In the genomic region with DNA sequence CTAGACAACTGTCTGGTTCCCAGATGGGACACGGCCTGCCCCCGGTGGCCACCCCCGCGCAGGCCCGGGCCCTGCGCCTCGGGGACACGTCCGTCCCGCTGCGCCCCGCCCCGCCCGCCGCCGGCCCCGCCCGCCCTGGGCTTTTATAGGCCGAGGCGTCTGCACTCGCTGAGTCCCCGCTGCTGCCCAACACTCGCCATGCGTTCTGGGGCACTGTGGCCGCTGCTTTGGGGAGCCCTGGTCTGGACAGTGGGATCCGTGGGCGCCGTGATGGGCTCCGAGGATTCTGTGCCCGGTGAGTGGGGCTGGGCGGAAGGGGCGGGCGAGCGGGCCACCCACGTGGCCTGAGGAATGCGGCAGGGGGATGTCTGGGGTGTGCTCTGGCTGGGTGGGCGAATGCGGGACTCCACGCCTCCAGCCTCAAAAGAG, we compare ENCODE assay signal across 7 mouse cellular contexts. TPM values are rescaled to one million over a fixed set of nuclear protein-coding genes. Genes with fewer than 3 reads are reported as not detected.
A peak's percentile ranks its signal among the peaks of the same experiment; 100 is the strongest.
DNase-seq lines count a peak whose midpoint lies in the region; ATAC-seq and TF ChIP-seq lines count a peak whose summit lies in the region.

Gene Fstl3 (plus strand): TSS at position 170 of the 429 bp plus-strand sequence.

- TF ChIP-seq POLR2A in myocyte (IDR thresholded peaks at IDR 0.05; ENCODE audit: insufficient read length, low read depth), result peak; percentile 58

- peaks cover 12% of the 10 kb centered on the region for H3K27me3 ChIP-seq in forebrain, postnatal 0 days (ENCODE audit: insufficient read depth, low read length)
- H3K27me3 ChIP-seq in limb, embryonic 11.5 days (ENCODE audit: control insufficient read depth, insufficient read depth, low read length), result peaks cover 26% of the 10 kb centered on the region
- no peaks in the 10 kb centered on the region for H3K27me3 ChIP-seq in myocyte (ENCODE audit: control insufficient read depth, insufficient read depth, insufficient read length)

- DNase-seq in urinary bladder, postnatal 14 days (ENCODE audit: low spot score), result peak; percentile 49
- no peak for DNase-seq in urinary bladder, postnatal 4 days (ENCODE audit: low spot score in 2 of 2)
- no peak for DNase-seq in forebrain, postnatal 0 days
- peak; percentile 64 for DNase-seq in limb, embryonic 11.5 days (ENCODE audit: low spot score)
- DNase-seq in thymus, postnatal 10 days (ENCODE audit: low spot score in 2 of 2), result no peak
- no peak for DNase-seq in ovary, postnatal 14 days (ENCODE audit: low spot score)

- H3K4me2 ChIP-seq in forebrain, postnatal 0 days (ENCODE audit: low read depth), result peak within 1 kb of the TSS; percentile 35
- peak within 1 kb of the TSS; percentile 56 for H3K4me2 ChIP-seq in limb, embryonic 11.5 days (ENCODE audit: low read depth, severe bottlenecking)
- peak within 1 kb of the TSS; percentile 75 for H3K4me2 ChIP-seq in myocyte (ENCODE audit: low read depth)

- H3K9ac ChIP-seq in forebrain, postnatal 0 days, result no peak within 1 kb of the TSS
- H3K9ac ChIP-seq in limb, embryonic 11.5 days (ENCODE audit: low read length), result peak within 1 kb of the TSS; percentile 17

- no peak within 1 kb of the TSS for H3ac ChIP-seq in myocyte (ENCODE audit: control insufficient read depth, insufficient read length)

- no peaks in the 10 kb centered on the region for H3K36me3 ChIP-seq in forebrain, postnatal 0 days (ENCODE audit: insufficient read depth)
- H3K36me3 ChIP-seq in limb, embryonic 11.5 days (ENCODE audit: control insufficient read depth, insufficient read depth, low read length), result no peaks in the 10 kb centered on the region
- no peaks in the 10 kb centered on the region for H3K36me3 ChIP-seq in myocyte (ENCODE audit: control insufficient read depth, insufficient read depth)

- no peak for ATAC-seq in forebrain, postnatal 0 days
- ATAC-seq in limb, embryonic 11.5 days (ENCODE audit: insufficient number of reproducible peaks, low FRiP score, low TSS enrichment, low read depth), result no peak

- 0 out of 2 replicates have a peak within 1 kb of the TSS, but pooled peaks have one; percentile 5 for H3K4me3 ChIP-seq in forebrain, postnatal 0 days (ENCODE audit: low read depth, low read length)
- peak within 1 kb of the TSS; percentile 27 for H3K4me3 ChIP-seq in limb, embryonic 11.5 days (ENCODE audit: low read depth, low read length)
- peak within 1 kb of the TSS; percentile 20 for H3K4me3 ChIP-seq in myocyte

- WGBS in forebrain, postnatal 0 days, result 2% methylated on average over 38 of the region's 39 CpGs
- 1% methylated on average over 39 of the region's 39 CpGs for WGBS in limb, embryonic 11.5 days

- H3K4me1 ChIP-seq in forebrain, postnatal 0 days (ENCODE audit: insufficient read depth), result no peaks in the 10 kb centered on the region
- peaks cover 10% of the 10 kb centered on the region for H3K4me1 ChIP-seq in limb, embryonic 11.5 days (ENCODE audit: control insufficient read depth, insufficient read depth, low read length)

- H3K27ac ChIP-seq in forebrain, postnatal 0 days (ENCODE audit: low read depth, low read length), result no peak within 1 kb of the TSS
- no peak within 1 kb of the TSS for H3K27ac ChIP-seq in limb, embryonic 11.5 days (replicated peaks; ENCODE audit: low read depth, low read length)

- H3K79me2 ChIP-seq in myocyte (ENCODE audit: control insufficient read depth, insufficient read depth), result no peaks in the 10 kb centered on the region

- no peaks in the 10 kb centered on the region for H3K9me3 ChIP-seq in forebrain, postnatal 0 days (ENCODE audit: low read length)
- H3K9me3 ChIP-seq in limb, embryonic 11.5 days (ENCODE audit: control insufficient read depth, low read length), result no peaks in the 10 kb centered on the region; the same call in 1 of the 2 replicates

- no peak for TF ChIP-seq CTCF in forebrain, postnatal 0 days (IDR thresholded peaks at IDR 0.05; ENCODE audit: low read depth)

TF ChIP-seq in myocyte, 11 proteins besides CTCF, POLR2A, EP300 and RAD21:
- no peak for TF ChIP-seq E2F4 (IDR thresholded peaks at IDR 0.05; ENCODE audit: insufficient read depth)
- TF ChIP-seq MYOG (IDR thresholded peaks at IDR 0.05; ENCODE audit: control insufficient read depth in 1 of 3, insufficient read depth in 1 of 3, insufficient read length in 2 of 3, low read depth in 2 of 3), result no peak
- peak; percentile 39 for TF ChIP-seq POLR2AphosphoS2 (IDR thresholded peaks at IDR 0.05; ENCODE audit: insufficient read length, low read depth)
- TF ChIP-seq MYOD1 (IDR thresholded peaks at IDR 0.05; ENCODE audit: control insufficient read depth in 1 of 3, insufficient read length in 2 of 3, low read depth in 2 of 3), result peak in 1 of 3 experiments; percentile 18
- no peak for TF ChIP-seq MAX (IDR thresholded peaks at IDR 0.05; ENCODE audit: low read depth)
- TF ChIP-seq REST (IDR thresholded peaks at IDR 0.05; ENCODE audit: insufficient read depth, insufficient read length), result no peak
- TF ChIP-seq TCF3 (IDR thresholded peaks at IDR 0.05; ENCODE audit: insufficient read length, low read depth), result no peak
- TF ChIP-seq TCF12 (IDR thresholded peaks at IDR 0.05; ENCODE audit: insufficient read depth, poor library complexity, severe bottlenecking), result no peak

RNA-seq across cellular contexts. Expression of gene Fstl3, which starts in this region (rescaled TPM):
- 2.1 and 4.5 TPM in 2 replicates for total RNA-seq in forebrain, postnatal 0 days (2014; rRNA removed)
- 1.7 and 2.8 TPM in 2 replicates for polyA plus RNA-seq in forebrain, postnatal 0 days (2015; fragmentation: Nextera tagmentation; extraction: Ambion mirVana)
- 1.8 and 1.9 TPM in 2 replicates for polyA plus RNA-seq in limb, embryonic 11.5 days (2014; fragmentation: Nextera tagmentation; extraction: Ambion mirVana)
- polyA plus RNA-seq in myocyte (2012; fragmentation: generic; extraction: Trizol), result 28.9 TPM

Comparison
In these comparisons a context has a peak if more than half of its experiments do, and no peak if none do; other contexts are left out.
1. DNase-seq: peak in urinary bladder, postnatal 14 days (single experiment) and limb, embryonic 11.5 days (single experiment); none in urinary bladder, postnatal 4 days (0 of 2), forebrain, postnatal 0 days (single experiment), thymus, postnatal 10 days (0 of 2) and ovary, postnatal 14 days (single experiment).
2. Peak in every context shown above with its lines, with median percentiles within 50 percentile points of each other: H3K4me2 ChIP-seq and H3K4me3 ChIP-seq.